Mouse (Mus musculus): ENCODE measurements around the gene Gtf2e1. TPM values are rescaled to one million over a fixed set of nuclear protein-coding genes. Genes with fewer than 3 reads are reported as not detected.

Gtf2e1 gene
- polyA plus RNA-seq, 1 experiment from 2014 or later, result 33.9 TPM

DNA sequence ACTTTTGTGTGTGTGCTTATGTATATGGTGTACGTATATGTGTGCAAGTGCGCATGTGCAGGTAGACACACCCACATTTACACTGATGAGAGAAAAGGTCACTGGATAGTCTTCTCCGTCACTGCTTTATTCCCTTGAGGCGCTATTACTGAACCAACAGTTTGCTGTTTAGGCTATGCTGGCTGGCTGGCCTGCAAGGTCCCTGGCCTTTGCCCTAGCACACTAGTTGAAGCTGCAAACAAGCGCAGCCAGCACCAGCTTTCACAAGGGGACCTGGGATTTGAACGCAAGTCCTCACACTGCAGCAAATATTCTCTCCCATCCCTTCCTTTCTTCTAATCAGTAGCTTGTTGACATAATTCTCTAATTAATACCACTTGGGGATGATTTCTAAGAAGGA is 9.4 kb downstream of the Gtf2e1 start:
- 94% methylated on average over 6 of the region's 6 CpGs for WGBS
- Histone ChIP-seq H3K36me3 (ENCODE audit: control insufficient read depth, insufficient read depth, low read length) (peaks cover 15% of the 10 kb centered on the region), H3K4me3 (ENCODE audit: low read length) (no peak overlapping the region), H3K4me1 (ENCODE audit: control insufficient read depth, insufficient read depth, low read length) (no peaks in the 10 kb centered on the region), H3K9me3 (ENCODE audit: control insufficient read depth, low read length) (no peaks in the 10 kb centered on the region), H3K27ac (ENCODE audit: low read depth, low read length) (no peak overlapping the region), H3K27me3 (ENCODE audit: control insufficient read depth, insufficient read depth, low read length) (no peaks in the 10 kb centered on the region), H3K9ac (ENCODE audit: low read depth, low read length) (no peak overlapping the region), H3K4me2 (replicated peaks; ENCODE audit: low read depth, low read length) (no peak overlapping the region)
- no peak for ATAC-seq (ENCODE audit: low FRiP score, low TSS enrichment)

DNA sequence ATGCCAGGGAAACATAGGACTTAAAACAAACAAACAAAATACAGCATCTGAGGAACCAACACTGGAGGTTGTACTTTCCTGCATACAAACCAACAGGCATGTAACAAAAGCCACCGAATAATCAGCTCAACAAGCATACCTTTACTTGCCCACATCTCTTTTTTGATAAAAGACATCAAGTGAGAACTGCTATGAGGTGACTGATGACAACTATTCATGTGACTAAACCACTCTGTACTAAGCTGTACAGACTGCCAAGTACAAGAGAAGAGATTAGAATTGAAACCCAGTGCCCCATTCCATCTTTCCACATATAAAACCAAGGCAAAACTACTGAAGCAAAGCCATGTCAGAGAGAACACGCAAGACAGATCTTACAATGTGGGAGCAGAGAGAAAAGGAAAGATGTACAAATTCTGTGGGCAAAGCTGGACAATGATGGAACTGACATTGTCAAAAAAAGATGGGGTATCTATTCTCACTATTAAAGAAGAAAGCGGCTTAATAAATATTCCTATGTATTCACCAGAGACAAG is 12.8 kb downstream of the Gtf2e1 start:
- Histone ChIP-seq H3K4me1 (ENCODE audit: control insufficient read depth, insufficient read depth, low read length) (no peaks in the 10 kb centered on the region), H3K9ac (ENCODE audit: low read depth, low read length) (no peak overlapping the region), H3K9me3 (ENCODE audit: control insufficient read depth, low read length) (0 out of 2 replicates have a peak, but pooled peaks cover 4% of the 10 kb centered on the region), H3K36me3 (ENCODE audit: control insufficient read depth, insufficient read depth, low read length) (peaks cover 24% of the 10 kb centered on the region), H3K27me3 (ENCODE audit: control insufficient read depth, insufficient read depth, low read length) (no peaks in the 10 kb centered on the region), H3K4me2 (replicated peaks; ENCODE audit: low read depth, low read length) (no peak overlapping the region), H3K27ac (ENCODE audit: low read depth, low read length) (no peak overlapping the region), H3K4me3 (ENCODE audit: low read length) (no peak overlapping the region)
- ATAC-seq (ENCODE audit: low FRiP score, low TSS enrichment), result no peak
- 94% methylated on average over 3 of the region's 3 CpGs for WGBS

DNA sequence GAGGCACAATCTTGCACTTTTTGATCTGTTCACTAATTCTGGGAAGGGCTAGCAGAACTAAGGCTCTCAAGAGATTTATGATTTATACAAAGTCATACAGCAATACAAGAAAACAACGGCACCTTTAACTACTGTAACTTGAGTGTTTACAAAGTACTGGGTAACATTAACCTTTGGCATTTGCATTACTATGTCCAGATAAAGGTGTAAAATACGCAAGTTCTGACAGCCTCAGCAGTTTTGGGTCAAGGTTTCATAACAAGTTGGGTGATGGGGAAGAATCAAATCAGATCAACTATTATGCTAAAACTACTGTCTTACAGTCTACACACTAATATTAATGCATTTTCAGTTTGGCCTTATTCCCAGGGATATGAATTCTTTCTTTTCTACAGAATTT is 14.5 kb downstream of the Gtf2e1 start:
- H3K27me3 ChIP-seq (ENCODE audit: control insufficient read depth, insufficient read depth, low read length), result no peaks in the 10 kb centered on the region
- no peak overlapping the region for H3K9ac ChIP-seq (ENCODE audit: low read depth, low read length)
- no peak overlapping the region for H3K4me2 ChIP-seq (replicated peaks; ENCODE audit: low read depth, low read length)
- H3K9me3 ChIP-seq (ENCODE audit: control insufficient read depth, low read length), result 0 out of 2 replicates have a peak, but pooled peaks cover 4% of the 10 kb centered on the region
- WGBS, result 81% methylated on average over 2 of the region's 2 CpGs
- H3K27ac ChIP-seq (ENCODE audit: low read depth, low read length), result no peak overlapping the region
- ATAC-seq (ENCODE audit: low FRiP score, low TSS enrichment), result no peak
- H3K36me3 ChIP-seq (ENCODE audit: control insufficient read depth, insufficient read depth, low read length), result peaks cover 40% of the 10 kb centered on the region
- H3K4me1 ChIP-seq (ENCODE audit: control insufficient read depth, insufficient read depth, low read length), result no peaks in the 10 kb centered on the region
- H3K4me3 ChIP-seq (ENCODE audit: low read length), result no peak overlapping the region

DNA sequence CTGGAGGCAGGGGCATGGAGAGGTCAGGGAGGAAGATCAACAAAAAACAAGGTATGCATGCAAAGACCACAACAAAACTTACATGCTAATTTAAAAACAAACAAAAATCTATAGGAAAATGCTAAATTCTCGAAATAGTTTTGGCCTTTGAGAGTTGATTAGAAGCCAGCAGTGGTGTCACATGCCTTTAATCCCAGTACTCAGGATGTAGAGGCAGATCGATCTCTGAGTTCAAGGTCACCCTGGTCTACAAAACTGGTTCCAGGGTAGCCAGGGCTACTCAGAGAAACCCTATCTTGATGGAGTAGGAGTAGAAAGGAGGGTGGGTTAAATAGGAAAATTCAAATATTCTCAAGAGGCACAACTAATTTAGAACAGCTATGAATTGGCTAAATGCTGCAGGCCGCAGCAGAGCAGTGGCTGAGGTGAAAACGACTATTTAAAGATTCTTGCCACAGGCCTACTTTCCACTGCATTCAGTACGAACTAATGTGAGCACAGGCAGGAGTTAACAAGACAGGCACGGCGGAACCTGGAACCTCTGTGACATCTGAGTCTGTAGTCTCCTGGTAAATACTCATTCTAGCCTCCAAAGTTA is 17.4 kb downstream of the Gtf2e1 start:
- 95% methylated on average over 7 of the region's 7 CpGs for WGBS
- H3K9ac ChIP-seq (ENCODE audit: low read depth, low read length), result no peak overlapping the region
- H3K9me3 ChIP-seq (ENCODE audit: control insufficient read depth, low read length), result 0 out of 2 replicates have a peak, but pooled peaks cover 4% of the 10 kb centered on the region
- no peak overlapping the region for H3K4me3 ChIP-seq (ENCODE audit: low read length)
- H3K27me3 ChIP-seq (ENCODE audit: control insufficient read depth, insufficient read depth, low read length), result no peaks in the 10 kb centered on the region
- H3K36me3 ChIP-seq (ENCODE audit: control insufficient read depth, insufficient read depth, low read length), result peaks cover 44% of the 10 kb centered on the region
- no peak for ATAC-seq (ENCODE audit: low FRiP score, low TSS enrichment)
- H3K4me2 ChIP-seq (replicated peaks; ENCODE audit: low read depth, low read length), result no peak overlapping the region
- no peaks in the 10 kb centered on the region for H3K4me1 ChIP-seq (ENCODE audit: control insufficient read depth, insufficient read depth, low read length)
- H3K27ac ChIP-seq (ENCODE audit: low read depth, low read length), result no peak overlapping the region

DNA sequence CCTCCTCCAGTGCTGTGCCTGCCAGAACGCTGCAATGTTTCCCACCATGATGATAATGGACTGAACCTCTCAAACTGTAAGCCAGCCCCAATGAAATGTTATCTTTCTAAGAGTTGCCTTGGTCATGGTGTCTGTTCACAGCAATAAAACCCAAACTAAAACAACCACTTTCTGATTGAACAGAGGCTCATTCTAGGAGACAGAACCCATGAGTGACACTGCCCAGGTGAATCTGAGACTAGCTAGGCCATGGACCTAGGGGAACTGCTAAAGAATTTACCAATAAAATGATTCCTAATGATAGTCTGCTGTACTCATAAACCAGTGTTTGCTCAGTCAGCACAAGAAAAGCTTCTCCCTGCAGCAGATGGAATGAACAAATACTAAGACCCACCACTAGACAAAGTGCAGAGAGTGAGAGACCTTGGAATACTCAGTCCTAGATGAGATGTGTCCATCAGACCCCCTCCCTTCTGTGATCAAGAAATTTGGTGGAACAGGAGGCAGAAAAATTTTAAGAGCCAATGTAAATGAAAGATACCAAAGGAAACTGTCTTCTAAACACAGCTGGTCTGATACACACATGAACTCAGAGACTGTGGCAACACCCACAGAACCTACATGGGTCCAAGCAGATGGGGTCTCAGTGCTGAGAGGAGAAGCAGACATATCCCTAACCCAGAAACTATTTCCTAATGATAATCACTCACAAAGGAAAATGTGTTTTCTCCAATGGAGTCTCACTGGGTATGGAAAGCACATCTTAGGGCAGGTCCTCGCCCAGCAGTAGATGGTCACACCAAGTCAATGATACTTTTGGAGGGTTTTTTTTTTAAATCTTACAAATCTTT is 19.2 kb downstream of the Gtf2e1 start:
- H3K27ac ChIP-seq (ENCODE audit: low read depth, low read length), result no peak overlapping the region
- H3K4me3 ChIP-seq (ENCODE audit: low read length), result no peak overlapping the region
- H3K4me1 ChIP-seq (ENCODE audit: control insufficient read depth, insufficient read depth, low read length), result no peaks in the 10 kb centered on the region
- 99% methylated on average over 2 of the region's 2 CpGs for WGBS
- peaks cover 47% of the 10 kb centered on the region for H3K36me3 ChIP-seq (ENCODE audit: control insufficient read depth, insufficient read depth, low read length)
- no peak overlapping the region for H3K9ac ChIP-seq (ENCODE audit: low read depth, low read length)
- H3K4me2 ChIP-seq (replicated peaks; ENCODE audit: low read depth, low read length), result no peak overlapping the region
- no peak for ATAC-seq (ENCODE audit: low FRiP score, low TSS enrichment)
- no peaks in the 10 kb centered on the region for H3K27me3 ChIP-seq (ENCODE audit: control insufficient read depth, insufficient read depth, low read length)
- H3K9me3 ChIP-seq (ENCODE audit: control insufficient read depth, low read length), result 0 out of 2 replicates have a peak, but pooled peaks cover 4% of the 10 kb centered on the region

DNA sequence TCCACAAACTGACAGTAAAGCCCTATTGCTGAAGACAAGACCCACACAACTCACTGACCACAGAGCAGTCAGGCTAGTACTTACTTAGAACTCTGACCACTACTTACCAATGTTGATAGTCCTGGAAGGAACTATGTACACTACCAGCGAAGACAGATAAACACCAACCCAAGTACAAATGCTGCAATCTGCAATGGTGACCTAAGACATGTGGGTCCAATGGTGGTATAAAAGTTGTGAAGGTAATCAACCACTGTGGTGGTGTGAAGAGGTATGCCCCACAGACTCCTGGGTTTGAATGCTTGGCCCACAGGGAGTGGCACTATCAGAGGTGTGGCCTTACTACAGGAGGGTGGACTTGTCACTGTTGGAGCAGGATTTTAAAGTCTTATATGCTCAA is 19.9 kb downstream of the Gtf2e1 start:
- H3K9me3 ChIP-seq (ENCODE audit: control insufficient read depth, low read length), result 0 out of 2 replicates have a peak, but pooled peaks cover 4% of the 10 kb centered on the region
- no peaks in the 10 kb centered on the region for H3K4me1 ChIP-seq (ENCODE audit: control insufficient read depth, insufficient read depth, low read length)
- 94% methylated on average over 1 of the region's 1 CpGs for WGBS
- no peak overlapping the region for H3K4me3 ChIP-seq (ENCODE audit: low read length)
- no peaks in the 10 kb centered on the region for H3K27me3 ChIP-seq (ENCODE audit: control insufficient read depth, insufficient read depth, low read length)
- H3K9ac ChIP-seq (ENCODE audit: low read depth, low read length), result no peak overlapping the region
- no peak overlapping the region for H3K4me2 ChIP-seq (replicated peaks; ENCODE audit: low read depth, low read length)
- ATAC-seq (ENCODE audit: low FRiP score, low TSS enrichment), result no peak
- H3K36me3 ChIP-seq (ENCODE audit: control insufficient read depth, insufficient read depth, low read length), result peaks cover 54% of the 10 kb centered on the region
- H3K27ac ChIP-seq (ENCODE audit: low read depth, low read length), result no peak overlapping the region

DNA sequence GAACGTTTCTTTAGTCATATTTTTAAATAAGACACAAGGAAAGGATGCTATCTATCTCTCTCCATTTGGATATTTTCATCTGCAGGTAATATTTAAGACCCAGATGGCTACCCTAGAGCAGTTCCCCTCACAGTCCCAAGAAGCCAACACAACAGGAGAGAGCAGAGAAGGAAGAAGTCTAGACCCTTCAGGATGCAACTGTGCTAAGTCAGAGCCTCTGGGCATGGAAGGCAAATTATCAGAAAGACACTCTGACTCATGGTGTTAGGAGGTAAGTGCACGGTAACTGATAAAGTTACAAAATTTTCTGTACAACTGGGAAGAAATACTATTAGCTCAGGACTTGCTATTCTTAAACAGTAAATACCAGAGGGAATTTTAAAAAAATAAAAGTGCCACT is 20.9 kb downstream of the Gtf2e1 start:
- Histone ChIP-seq H3K36me3 (ENCODE audit: control insufficient read depth, insufficient read depth, low read length) (peaks cover 50% of the 10 kb centered on the region), H3K4me3 (ENCODE audit: low read length) (no peak overlapping the region), H3K4me1 (ENCODE audit: control insufficient read depth, insufficient read depth, low read length) (no peaks in the 10 kb centered on the region), H3K9ac (ENCODE audit: low read depth, low read length) (no peak overlapping the region), H3K27me3 (ENCODE audit: control insufficient read depth, insufficient read depth, low read length) (no peaks in the 10 kb centered on the region), H3K4me2 (replicated peaks; ENCODE audit: low read depth, low read length) (no peak overlapping the region), H3K9me3 (ENCODE audit: control insufficient read depth, low read length) (0 out of 2 replicates have a peak, but pooled peaks cover 3% of the 10 kb centered on the region), H3K27ac (ENCODE audit: low read depth, low read length) (no peak overlapping the region)
- no peak for ATAC-seq (ENCODE audit: low FRiP score, low TSS enrichment)
- 92% methylated on average over 2 of the region's 2 CpGs for WGBS

DNA sequence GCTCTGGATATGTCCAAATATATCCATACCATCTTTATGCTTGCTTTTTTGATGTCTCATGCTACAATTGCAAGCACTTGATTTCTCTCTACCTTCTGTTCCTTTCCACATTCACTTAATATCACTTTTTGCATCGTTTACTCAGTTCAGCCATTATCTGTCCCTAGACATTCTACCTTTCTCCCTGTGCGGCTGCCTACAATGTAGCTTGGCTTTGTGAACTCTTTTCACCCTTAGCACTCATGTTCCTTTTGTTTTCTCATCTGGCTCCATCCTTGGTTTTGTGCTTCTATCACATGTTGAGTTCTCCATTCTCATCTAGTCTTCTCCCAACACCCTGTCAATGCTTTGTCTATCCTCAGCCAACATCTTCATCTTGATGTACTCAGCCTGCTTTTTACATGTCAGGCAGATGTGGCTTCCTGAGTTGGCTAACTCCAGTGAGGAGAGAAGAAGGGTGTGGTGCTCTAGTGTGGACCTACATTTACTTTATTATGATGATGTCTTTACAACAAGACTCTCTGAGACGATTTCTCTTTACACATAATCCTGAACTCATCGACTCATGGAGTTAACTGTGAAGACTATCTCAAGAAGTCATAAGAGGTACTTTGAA is 21.9 kb downstream of the Gtf2e1 start:
- Histone ChIP-seq H3K27me3 (ENCODE audit: control insufficient read depth, insufficient read depth, low read length) (no peaks in the 10 kb centered on the region), H3K9ac (ENCODE audit: low read depth, low read length) (no peak overlapping the region), H3K4me1 (ENCODE audit: control insufficient read depth, insufficient read depth, low read length) (no peaks in the 10 kb centered on the region), H3K4me3 (ENCODE audit: low read length) (no peak overlapping the region), H3K36me3 (ENCODE audit: control insufficient read depth, insufficient read depth, low read length) (peaks cover 44% of the 10 kb centered on the region), H3K4me2 (replicated peaks; ENCODE audit: low read depth, low read length) (no peak overlapping the region), H3K9me3 (ENCODE audit: control insufficient read depth, low read length) (no peaks in the 10 kb centered on the region), H3K27ac (ENCODE audit: low read depth, low read length) (no peak overlapping the region)
- 89% methylated on average over 4 of the region's 4 CpGs for WGBS
- no peak for ATAC-seq (ENCODE audit: low FRiP score, low TSS enrichment)

Data from kidney, embryonic 14.5 days (tissue).